Mouse (Mus musculus): Measurements from ENCODE around the gene Bcl11b.

The Bcl11b gene

DNA sequence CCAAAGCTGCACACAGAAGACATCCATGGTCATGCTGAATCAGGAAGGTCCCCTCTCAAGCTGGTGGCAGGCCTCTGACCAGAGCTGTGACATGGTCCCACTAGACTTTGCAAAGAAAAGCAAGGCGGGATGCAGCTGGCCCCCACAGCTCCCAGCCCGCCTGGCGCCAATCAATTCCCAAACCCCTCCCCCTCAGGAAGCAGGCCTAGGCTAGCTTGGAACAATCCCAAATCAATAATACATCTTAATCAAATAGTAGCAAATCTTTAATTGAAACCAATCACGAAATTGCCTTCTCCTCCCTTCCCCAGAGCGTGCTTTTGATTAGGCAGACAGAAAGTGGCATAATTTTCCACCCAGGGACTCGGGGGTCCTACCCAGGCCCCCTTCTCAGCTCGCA lies 113.1 kb downstream of the Bcl11b start:
- DNase-seq (ENCODE audit: inconsistent ontology term): no peak

DNA sequence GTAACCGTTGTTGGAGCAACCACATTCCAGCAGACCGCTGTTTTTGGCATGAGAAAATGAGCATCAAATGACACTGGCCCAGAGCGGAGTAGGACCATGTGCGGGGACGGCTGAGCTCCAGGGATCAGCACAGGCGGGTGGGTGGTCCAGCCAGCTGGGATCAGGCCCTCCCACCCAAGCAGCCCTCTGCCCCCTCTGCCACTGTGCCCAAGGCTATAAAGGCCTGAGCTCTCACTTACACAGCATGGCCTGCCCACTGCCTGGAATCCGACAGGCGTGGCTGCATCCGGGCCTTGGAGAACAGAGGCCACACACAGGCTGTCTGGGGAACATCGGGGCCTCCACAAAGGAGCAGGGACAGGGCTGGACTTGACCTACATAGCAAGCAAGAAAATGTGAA lies 113.6 kb downstream of the Bcl11b start:
- peak; percentile 14 for DNase-seq (ENCODE audit: inconsistent ontology term)

DNA sequence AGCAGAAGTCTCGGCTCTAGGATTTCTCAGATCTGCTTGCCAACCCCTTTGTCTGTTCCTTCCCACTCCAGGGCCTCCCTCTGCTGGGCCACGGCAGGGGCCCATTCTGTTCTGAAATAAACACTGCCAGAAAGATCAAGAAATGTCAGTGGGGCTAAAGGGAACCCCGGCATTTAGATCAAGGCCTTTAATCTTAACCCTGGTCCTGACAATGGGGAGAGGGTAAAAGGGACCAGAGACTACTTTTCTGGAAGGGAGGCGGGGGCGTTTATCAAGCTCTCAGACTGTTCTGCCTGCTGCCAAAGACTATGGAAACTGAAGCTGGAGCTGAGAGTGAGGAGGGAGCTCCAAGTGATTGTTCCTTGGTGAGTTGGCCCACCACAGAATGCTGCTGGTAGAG lies 114.8 kb downstream of the Bcl11b start:
- DNase-seq (ENCODE audit: inconsistent ontology term): peak; percentile 18

DNA sequence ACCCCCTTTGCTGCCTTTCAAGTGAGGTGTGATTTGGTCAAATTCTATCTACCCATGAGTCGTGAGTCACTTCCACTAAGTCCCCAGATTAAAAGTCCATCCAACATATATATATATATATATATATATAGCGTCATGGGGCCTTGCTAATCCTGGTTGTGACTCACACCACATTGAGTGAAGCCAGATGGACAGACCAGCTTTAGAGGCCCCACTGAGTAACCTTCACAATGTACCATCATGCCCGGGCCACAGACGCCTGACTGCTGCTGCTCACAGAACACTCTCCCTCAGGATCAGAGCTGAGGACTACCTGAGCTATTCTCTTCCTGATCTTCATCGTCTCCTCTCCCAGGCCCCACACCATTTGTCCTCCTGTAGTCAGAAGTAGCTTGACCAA lies 115.4 kb downstream of the Bcl11b start:
- no peak for DNase-seq (ENCODE audit: inconsistent ontology term)

DNA sequence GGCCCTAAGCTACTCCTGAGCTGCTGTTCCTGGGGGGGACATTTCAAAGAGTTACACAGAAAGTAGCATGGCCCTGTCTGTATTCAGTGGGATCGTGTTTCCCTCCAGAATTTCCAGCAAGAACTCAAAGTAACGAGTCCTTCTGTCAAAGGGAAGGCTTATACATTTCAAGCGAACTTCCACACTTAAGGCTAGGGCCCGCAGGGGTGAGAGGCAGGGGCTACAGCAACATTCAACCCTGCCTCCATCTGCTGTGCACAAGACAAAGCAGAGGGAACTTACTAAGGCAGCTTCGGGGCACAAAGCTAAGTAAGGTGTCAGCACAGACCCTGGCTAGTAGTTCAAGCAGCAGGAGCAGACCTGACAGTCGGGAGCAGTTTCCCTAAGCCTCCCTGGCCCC lies 115.8 kb downstream of the Bcl11b start:
- DNase-seq (ENCODE audit: inconsistent ontology term): no peak

DNA sequence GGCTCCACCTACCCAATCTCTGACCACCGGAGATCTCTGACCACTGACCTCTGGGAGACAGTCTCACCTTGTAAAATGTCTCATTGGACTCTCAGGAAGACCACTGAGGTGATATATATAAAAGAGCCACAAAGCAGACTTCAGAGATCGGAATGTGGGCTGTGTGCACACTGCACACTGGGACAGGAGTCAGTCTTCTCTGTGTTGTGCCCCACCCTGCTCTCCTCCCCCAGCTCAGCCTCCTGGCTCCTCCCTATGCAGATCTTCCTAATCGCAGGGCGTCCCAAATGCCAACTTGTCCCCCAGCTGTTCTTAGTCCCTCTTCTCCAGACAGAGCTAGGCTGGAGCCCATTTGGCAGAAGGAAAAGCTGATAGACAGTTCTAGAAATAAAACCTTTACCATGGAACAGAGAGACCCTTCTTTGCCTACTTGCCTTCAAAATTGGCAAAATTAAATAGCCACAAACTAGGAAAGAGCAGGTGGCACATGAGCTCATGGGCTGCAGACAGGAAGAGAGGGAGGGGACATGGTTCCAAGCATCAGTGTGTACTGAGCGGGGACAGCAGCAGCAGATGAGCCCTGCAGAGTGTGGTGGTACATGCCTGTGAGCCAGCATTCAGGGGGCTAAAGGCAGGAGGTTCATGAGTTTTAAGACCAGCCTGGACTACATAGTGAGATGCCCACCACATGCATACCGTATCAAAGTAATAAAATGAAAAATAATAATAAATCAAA lies 118.9 kb downstream of the Bcl11b start:
- DNase-seq (ENCODE audit: inconsistent ontology term): no peak

DNA sequence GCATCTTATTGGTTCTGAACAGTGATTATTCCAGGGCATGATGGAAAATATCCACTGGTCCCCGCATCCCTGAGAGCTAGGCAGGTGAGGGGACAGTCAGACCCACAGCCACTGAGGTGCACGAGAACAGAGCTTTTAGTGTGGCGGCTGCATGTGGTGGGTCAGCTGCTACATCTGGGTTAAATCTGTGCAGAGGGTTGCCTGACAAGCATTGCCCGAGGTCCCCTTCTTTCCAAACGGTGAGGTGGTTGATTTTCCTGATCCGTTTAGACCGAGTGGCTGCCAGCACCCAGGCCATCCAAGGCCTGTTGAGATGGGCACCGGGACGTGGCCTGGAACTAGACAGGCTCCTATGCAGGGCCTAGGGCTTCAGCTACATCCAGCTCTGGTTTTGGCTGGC lies 121.7 kb downstream of the Bcl11b start:
- DNase-seq (ENCODE audit: inconsistent ontology term): no peak

DNA sequence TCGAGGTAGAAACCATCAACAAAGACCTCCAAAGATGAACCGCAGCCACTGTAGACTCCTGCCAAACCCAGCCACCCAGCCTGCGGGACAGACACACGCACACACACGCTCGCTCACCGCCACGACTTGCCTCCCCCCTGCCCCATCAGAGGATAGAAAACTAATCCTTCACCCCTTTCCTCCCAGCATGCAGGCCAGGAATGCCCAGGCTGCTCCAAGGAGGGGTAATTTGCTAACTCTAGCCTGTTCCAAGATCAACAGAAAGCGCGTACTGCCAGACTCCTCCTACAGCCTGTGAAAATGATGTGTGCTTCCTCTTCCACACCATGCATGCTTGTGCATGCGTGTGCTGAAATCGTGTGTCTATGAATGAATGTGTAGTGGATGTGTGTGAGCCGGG lies 122.7 kb downstream of the Bcl11b start:
- DNase-seq (ENCODE audit: inconsistent ontology term): no peak

DNA sequence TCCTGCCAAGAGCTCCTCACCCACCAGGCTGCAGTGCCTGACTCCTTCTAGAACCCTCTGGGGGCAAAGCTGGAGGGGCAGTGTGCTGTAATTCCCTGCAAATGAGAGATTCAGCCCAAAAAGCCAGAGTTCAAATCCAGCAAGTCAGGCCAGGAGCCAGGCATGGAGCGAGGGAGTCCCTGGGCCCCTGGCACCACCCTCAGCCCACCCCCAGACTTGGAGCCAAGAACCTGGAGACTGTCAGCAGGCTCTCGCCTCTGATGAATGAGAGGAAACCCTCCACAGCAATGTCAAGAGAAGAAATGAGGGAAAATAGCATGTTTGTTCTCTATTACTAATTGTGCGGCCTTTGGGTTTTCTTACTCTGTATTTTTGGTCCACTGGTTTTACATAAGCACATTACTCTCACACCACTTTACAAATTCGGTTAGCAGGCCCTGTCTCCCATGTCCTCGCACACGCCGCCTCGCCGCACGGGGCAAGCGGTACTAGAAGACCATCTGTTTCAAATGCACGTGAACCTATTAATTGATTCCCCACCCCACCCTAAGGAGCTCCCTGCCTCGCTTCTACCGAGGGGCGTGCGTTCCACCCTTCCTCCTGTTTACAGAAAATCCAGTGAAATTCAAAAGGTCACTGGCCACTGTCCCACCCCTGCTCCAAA lies 124.2 kb downstream of the Bcl11b start:
- peak; percentile 34 for DNase-seq (ENCODE audit: inconsistent ontology term)

DNA sequence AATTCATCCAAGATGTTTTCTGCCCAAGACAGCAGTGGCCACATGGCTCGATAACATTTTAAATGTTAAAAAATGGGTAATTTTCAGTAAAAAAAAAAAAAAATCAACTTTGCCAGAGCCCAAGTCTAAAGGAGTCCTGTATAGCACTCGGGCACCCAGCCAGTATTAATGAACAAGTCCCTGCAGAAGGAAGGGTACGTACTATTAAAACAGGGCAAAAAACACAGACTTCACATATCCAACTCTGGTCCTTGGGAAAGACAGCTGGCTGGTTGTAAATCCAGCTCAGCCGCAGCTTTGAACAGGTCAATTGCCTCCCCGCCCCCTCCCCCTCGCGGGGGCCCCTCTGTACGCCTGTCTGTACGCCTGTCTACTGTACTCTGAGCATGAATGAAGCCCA lies 127.2 kb downstream of the Bcl11b start:
- no peak for DNase-seq (ENCODE audit: inconsistent ontology term)

DNA sequence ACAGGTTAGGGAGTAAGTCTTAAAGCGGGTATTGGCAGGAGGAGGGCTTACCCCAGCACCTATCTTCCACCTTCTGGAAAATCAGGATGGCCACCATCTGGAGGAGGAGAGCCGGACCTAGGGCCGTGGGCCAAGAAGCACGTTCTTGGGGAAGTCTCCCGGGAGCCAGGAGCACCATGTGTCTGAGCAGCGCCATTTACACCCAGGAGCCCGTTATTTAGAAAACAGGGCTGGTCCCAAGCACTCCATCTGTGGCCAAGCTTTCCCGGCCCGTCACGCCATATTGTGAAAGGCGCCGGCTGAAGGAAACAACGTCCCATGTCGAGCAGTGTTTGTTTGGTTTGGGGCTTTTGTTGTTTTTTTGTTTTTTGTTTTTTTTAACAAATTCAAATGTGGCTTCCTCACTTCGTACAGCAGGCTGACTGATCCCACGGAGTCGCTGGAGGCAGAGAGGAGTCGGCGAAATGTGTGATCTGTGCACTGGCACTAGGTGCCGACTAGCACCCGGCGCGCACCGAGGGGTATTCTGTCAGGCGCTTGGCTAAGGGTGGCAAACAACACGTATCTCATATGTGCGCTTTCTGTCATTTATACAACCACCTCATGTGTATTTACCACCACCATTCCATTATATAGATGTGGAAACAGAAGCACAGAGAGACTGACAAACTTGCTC lies 128.8 kb downstream of the Bcl11b start:
- no peak for DNase-seq (ENCODE audit: inconsistent ontology term)

DNA sequence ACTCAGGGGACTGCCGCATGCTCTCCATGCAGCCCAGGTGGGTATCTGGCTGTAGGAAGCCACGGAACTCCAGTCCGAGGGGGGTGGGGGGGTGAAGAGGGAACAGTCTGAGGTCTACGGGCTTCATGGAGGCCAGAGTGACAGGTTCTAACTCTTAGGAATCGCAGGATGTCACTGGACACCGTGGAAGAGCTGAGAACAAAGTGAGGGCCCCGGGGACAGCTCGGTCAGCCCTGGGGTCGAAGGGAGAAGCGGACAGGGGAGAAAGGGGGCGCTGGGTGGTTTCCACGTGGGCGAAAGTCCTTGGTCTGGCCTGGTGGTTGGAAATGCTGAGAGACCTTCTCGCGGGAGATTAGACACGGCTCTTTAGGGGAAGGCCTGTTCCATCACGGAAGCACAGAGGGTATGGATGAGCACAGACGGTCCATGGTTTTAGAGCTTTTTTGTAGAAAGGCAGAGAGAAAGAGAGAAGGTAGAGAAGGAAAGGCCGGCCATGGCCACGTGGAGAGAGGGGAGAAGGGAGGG lies 133.8 kb downstream of the Bcl11b start:
- no peak for DNase-seq (ENCODE audit: inconsistent ontology term)

DNA sequence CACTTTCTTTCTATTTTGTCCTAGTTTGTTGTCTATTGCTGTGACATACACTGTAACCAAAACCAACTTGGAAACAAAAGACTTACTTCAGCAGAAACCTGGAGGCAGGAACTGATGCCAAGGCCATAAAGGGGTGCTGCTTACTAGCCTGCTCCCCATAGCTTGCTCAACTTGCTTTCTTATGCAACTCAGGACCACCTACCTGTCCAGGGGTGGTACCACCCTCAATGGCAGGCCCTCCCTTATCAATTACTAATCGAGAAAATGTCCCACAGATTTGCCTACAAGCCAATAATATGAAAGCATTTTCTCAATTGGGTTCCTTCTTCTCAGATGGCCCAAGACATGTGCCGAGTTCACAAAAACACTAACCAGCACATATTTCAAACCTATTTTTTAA lies 135.1 kb downstream of the Bcl11b start:
- DNase-seq (ENCODE audit: inconsistent ontology term): no peak

Data from Muller cell, postnatal 12 days (primary cell).